Mouse (Mus musculus) hindbrain, embryonic 10.5 days (tissue): ENCODE measurements at regions not wholly inside any gene's neighbourhood (a gene's known extent, or its start where the extent isn't known, plus 50 kb on each side); places are given as distances from the start of the nearest gene placed in this dataset.

Source experiments
- DNase-seq: peaks from one replicate; pipeline ENCODE4 v3.0.0-alpha.2; 2017; ENCODE audit warnings: low spot score
- H3K27ac ChIP-seq: fragments of 300-500 bp; sonication (generic); 2 replicates; pipeline ENCODE4 v1.5.1; 2016; ENCODE audit warnings: mild to moderate bottlenecking, moderate library complexity
- H3K27me3 ChIP-seq: fragments of 300-500 bp; sonication (generic); 2 replicates; pipeline ENCODE4 v1.6.1; 2016; ENCODE audit warnings: mild to moderate bottlenecking; ENCODE audit not compliant: poor library complexity, insufficient read depth, severe bottlenecking
- H3K36me3 ChIP-seq: fragments of 300-500 bp; sonication (generic); 2 replicates; pipeline ENCODE4 v1.6.1; 2016; ENCODE audit warnings: mild to moderate bottlenecking, moderate library complexity
- H3K4me1 ChIP-seq: fragments of 300-500 bp; sonication (generic); replicated peaks from 2 replicates; pipeline ENCODE4 v1.6.1; 2016; ENCODE audit warnings: mild to moderate bottlenecking
- H3K4me3 ChIP-seq: fragments of 300-500 bp; sonication (generic); 2 replicates; pipeline ENCODE4 v1.5.1; 2016; ENCODE audit warnings: mild to moderate bottlenecking, moderate library complexity
- H3K9me3 ChIP-seq: fragments of 300-500 bp; sonication (generic); 2 replicates; pipeline ENCODE4 v1.6.1; 2016; ENCODE audit warnings: mild to moderate bottlenecking, moderate library complexity
- WGBS: fragments of 180-500 bp; shearing (Covaris S2); methylation state at CpG from one replicate; pipeline ENCODE4 v1.1.7; 2016; 5-methylcytosine and 5-hydroxymethylcytosine counted together

GRCm38 (mm10) chr3:101711594-101712171 is 107.2 kb upstream of the Atp1a1 start:
- no peak overlapping the region for H3K4me3 ChIP-seq
- H3K36me3 ChIP-seq = no peaks in the 10 kb centered on the region
- no peaks in the 10 kb centered on the region for H3K27me3 ChIP-seq
- no peaks in the 10 kb centered on the region for H3K9me3 ChIP-seq
- WGBS = 16% methylated on average over 11 of the region's 11 CpGs
- peak overlapping the region; percentile 59 for H3K27ac ChIP-seq
- peaks cover 38% of the 10 kb centered on the region for H3K4me1 ChIP-seq
- peak; percentile 28 for DNase-seq

- no peaks in the 10 kb centered on the region for H3K9me3 ChIP-seq
- no peak overlapping the region for H3K4me3 ChIP-seq
- H3K4me1 ChIP-seq = peaks cover 34% of the 10 kb centered on the region
- H3K36me3 ChIP-seq = no peaks in the 10 kb centered on the region
- no peak for DNase-seq
- no peaks in the 10 kb centered on the region for H3K27me3 ChIP-seq
- WGBS = 87% methylated on average over 12 of the region's 12 CpGs
- H3K27ac ChIP-seq = no peak overlapping the region
Observed at GRCm38 (mm10) chr3:101709379-101709970, 105.0 kb upstream of the Atp1a1 start.

GRCm38 (mm10) chr3:101708821-101709220 is 104.3 kb upstream of the Atp1a1 start:
- Histone ChIP-seq H3K4me3 (no peak overlapping the region), H3K27ac (no peak overlapping the region), H3K4me1 (peaks cover 32% of the 10 kb centered on the region), H3K9me3 (no peaks in the 10 kb centered on the region), H3K36me3 (no peaks in the 10 kb centered on the region), H3K27me3 (no peaks in the 10 kb centered on the region)
- 82% methylated on average over 8 of the region's 8 CpGs for WGBS
- no peak for DNase-seq

DNA sequence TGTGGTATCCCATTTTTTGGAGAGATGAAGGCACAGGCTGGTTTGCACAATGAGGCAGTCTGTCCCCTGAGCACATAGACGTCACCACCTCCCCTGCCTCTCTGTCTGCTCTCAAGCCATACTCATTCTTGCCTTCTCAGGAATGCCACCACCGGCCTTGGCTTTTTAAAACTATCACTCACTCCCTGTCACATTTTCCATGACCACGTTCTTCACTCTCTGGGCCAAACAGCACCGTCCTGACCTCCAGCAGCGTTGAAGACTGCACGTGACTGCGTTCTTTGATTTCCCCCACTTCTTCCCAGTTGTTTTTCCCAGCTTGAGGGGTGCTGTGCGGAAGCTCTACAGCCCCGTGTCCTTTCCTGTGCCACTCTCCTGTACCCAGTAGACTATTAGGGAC is 100.4 kb upstream of the Atp1a1 start:
- WGBS = 80% methylated on average over 9 of the region's 9 CpGs
- Histone ChIP-seq H3K4me3 (no peak overlapping the region), H3K4me1 (peaks cover 25% of the 10 kb centered on the region), H3K27me3 (no peaks in the 10 kb centered on the region), H3K9me3 (no peaks in the 10 kb centered on the region), H3K27ac (no peak overlapping the region), H3K36me3 (no peaks in the 10 kb centered on the region)
- DNase-seq = no peak

GRCm38 (mm10) chr3:101704326-101704725 is 99.8 kb upstream of the Atp1a1 start:
- Histone ChIP-seq H3K4me1 (peaks cover 25% of the 10 kb centered on the region), H3K27me3 (no peaks in the 10 kb centered on the region), H3K36me3 (no peaks in the 10 kb centered on the region), H3K9me3 (no peaks in the 10 kb centered on the region), H3K27ac (no peak overlapping the region), H3K4me3 (no peak overlapping the region)
- WGBS = 87% methylated on average over 5 of the region's 5 CpGs
- DNase-seq = no peak

- no peak for DNase-seq
- peaks cover 21% of the 10 kb centered on the region for H3K4me1 ChIP-seq
- peak overlapping the region; percentile 31 for H3K27ac ChIP-seq
- no peaks in the 10 kb centered on the region for H3K9me3 ChIP-seq
- H3K27me3 ChIP-seq = no peaks in the 10 kb centered on the region
- no peaks in the 10 kb centered on the region for H3K36me3 ChIP-seq
- H3K4me3 ChIP-seq = no peak overlapping the region
- WGBS = 15% methylated on average over 1 of the region's 1 CpGs
Observed at GRCm38 (mm10) chr3:101701763-101702173, 97.3 kb upstream of the Atp1a1 start.

- DNase-seq = no peak
- Histone ChIP-seq H3K27me3 (no peaks in the 10 kb centered on the region), H3K4me3 (no peak overlapping the region), H3K9me3 (no peaks in the 10 kb centered on the region), H3K27ac (no peak overlapping the region; the same call in 1 of the 2 replicates), H3K36me3 (no peaks in the 10 kb centered on the region), H3K4me1 (peaks cover 21% of the 10 kb centered on the region)
- WGBS = 73% methylated on average over 10 of the region's 10 CpGs
Observed at GRCm38 (mm10) chr3:101700974-101701610, 96.6 kb upstream of the Atp1a1 start.

GRCm38 (mm10) chr3:101699929-101700681 is 95.6 kb upstream of the Atp1a1 start:
- no peaks in the 10 kb centered on the region for H3K9me3 ChIP-seq
- no peak for DNase-seq
- H3K36me3 ChIP-seq = no peaks in the 10 kb centered on the region
- no peaks in the 10 kb centered on the region for H3K27me3 ChIP-seq
- H3K27ac ChIP-seq = no peak overlapping the region
- peaks cover 21% of the 10 kb centered on the region for H3K4me1 ChIP-seq
- WGBS = 78% methylated on average over 12 of the region's 12 CpGs
- H3K4me3 ChIP-seq = no peak overlapping the region

DNA sequence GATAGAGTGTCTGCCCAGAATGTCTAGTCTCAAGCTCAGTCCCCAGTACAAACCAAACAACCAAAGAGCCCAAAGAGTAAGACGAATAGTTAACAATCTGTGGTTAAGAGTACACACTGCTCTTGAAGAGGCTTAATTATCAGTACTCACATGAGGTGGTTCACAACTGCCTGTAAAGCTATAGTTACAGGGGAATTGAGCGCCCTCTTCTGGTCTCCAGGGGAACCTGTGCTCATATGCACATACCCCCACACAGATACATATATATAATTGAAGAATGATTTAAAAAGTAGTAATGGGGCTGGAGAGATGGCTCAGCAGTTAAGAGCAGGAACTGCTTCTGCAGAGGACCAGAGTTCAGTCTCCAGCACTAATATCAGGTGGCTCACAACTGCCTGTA is 92.3 kb upstream of the Atp1a1 start:
- 85% methylated on average over 2 of the region's 2 CpGs for WGBS
- no peaks in the 10 kb centered on the region for H3K9me3 ChIP-seq
- H3K4me1 ChIP-seq = peaks cover 17% of the 10 kb centered on the region
- no peaks in the 10 kb centered on the region for H3K27me3 ChIP-seq
- no peak overlapping the region for H3K4me3 ChIP-seq
- no peak for DNase-seq
- H3K27ac ChIP-seq = no peak overlapping the region
- no peaks in the 10 kb centered on the region for H3K36me3 ChIP-seq

DNA sequence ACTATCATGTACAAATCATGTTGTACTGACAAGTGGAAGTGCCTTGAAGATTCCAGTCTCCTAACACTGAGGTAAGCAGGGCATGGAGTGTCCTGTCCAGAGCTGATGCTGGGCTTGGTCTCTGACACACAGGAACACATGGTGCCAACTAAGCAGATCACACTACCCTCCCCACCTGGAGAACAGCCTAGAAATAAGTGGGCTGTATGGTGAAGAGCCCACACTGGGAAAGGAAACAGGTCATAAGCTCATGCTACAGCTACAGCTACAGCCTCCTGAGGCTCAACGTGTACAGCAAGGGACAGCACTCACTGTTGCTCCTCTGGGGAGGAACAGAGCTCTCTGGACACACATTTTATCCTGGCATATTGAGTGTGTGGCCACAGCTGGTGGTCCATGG is 89.8 kb upstream of the Atp1a1 start:
- no peak overlapping the region for H3K27ac ChIP-seq
- WGBS = 86% methylated on average over 1 of the region's 1 CpGs
- no peaks in the 10 kb centered on the region for H3K36me3 ChIP-seq
- no peak for DNase-seq
- no peaks in the 10 kb centered on the region for H3K9me3 ChIP-seq
- H3K27me3 ChIP-seq = no peaks in the 10 kb centered on the region
- H3K4me1 ChIP-seq = no peaks in the 10 kb centered on the region
- no peak overlapping the region for H3K4me3 ChIP-seq

- WGBS = 75% methylated on average over 8 of the region's 8 CpGs
- no peak for DNase-seq
- Histone ChIP-seq H3K36me3 (no peaks in the 10 kb centered on the region), H3K9me3 (no peaks in the 10 kb centered on the region), H3K27me3 (no peaks in the 10 kb centered on the region), H3K4me1 (no peaks in the 10 kb centered on the region), H3K27ac (no peak overlapping the region), H3K4me3 (no peak overlapping the region)
Observed at GRCm38 (mm10) chr3:101691937-101692604, 87.6 kb upstream of the Atp1a1 start.

DNA sequence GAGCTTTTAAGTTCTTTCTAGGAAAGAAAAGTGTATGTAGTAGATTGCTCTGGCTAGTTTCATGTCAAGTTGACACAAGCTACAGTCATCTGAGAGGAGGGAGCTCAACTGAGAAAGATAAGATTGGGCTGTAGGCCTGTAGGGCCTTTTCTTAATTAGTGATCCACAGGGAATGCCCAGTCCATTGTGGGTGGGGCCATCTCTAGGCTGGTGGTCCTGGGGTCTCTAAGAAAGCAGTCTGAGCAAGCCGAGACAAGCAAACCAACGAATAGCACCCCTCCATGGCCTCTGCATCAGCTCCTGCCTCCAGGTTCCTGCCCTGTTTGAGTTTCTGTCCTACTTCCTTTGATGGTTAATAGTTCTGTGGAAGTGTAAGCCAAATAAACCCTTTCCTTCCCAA is 86.3 kb upstream of the Atp1a1 start:
- H3K27ac ChIP-seq = no peak overlapping the region
- no peak for DNase-seq
- 67% methylated on average over 2 of the region's 2 CpGs for WGBS
- H3K4me3 ChIP-seq = no peak overlapping the region
- no peaks in the 10 kb centered on the region for H3K9me3 ChIP-seq
- no peaks in the 10 kb centered on the region for H3K4me1 ChIP-seq
- no peaks in the 10 kb centered on the region for H3K36me3 ChIP-seq
- no peaks in the 10 kb centered on the region for H3K27me3 ChIP-seq
